Mouse (Mus musculus) ES-Bruce4 (cell line): ENCODE data around the gene Tmem117.

Experiments
- CTCF ChIP-seq: IDR thresholded peaks from one replicate; pipeline ENCODE4 v1.8.1; 2011; ENCODE audit warnings: low read depth, low read length
- EP300 ChIP-seq: IDR thresholded peaks from 2 replicates; pipeline ENCODE4 v1.6.1; 2011; ENCODE audit warnings: low read depth, low read length; ENCODE audit not compliant: insufficient read depth
- POLR2A ChIP-seq: IDR thresholded peaks from one replicate; pipeline ENCODE4 v1.8.1; 2011; ENCODE audit warnings: low read length; ENCODE audit not compliant: insufficient read depth

- no peak for TF ChIP-seq EP300
- TF ChIP-seq CTCF: no peak
- TF ChIP-seq POLR2A: no peak
Observed at GRCm38 (mm10) chr15:94803624-94804342, 174.8 kb downstream of the Tmem117 start.
